Mouse (Mus musculus) liver, embryonic 11.5 days (tissue): ENCODE data around the gene Il13ra2. TPM values are rescaled to one million over a fixed set of nuclear protein-coding genes. Genes with fewer than 3 reads are reported as not detected.
"Not testable (repeated sequence)": the region's sequence is repeated elsewhere in the genome, so short reads cannot be mapped to it uniquely, and the experiment has no call there.

Experiments used
- ATAC-seq: fragments of 200-750 bp; cut with Nextera tagmentation; replicated peaks from 2 replicates; pipeline ENCODE4 v1.8.0; 2017; ENCODE audit warnings: moderate number of reproducible peaks, mild to moderate bottlenecking, moderate TSS enrichment, moderate library complexity; ENCODE audit not compliant: low FRiP score
- DNase-seq: peaks from one replicate; pipeline ENCODE4 v3.0.0-alpha.2; 2017; ENCODE audit warnings: low spot score
- H3K27ac ChIP-seq: fragments of 300-500 bp; sonication (generic); 2 replicates; pipeline ENCODE4 v1.5.1; 2014; ENCODE audit warnings: mild to moderate bottlenecking, low read depth, low read length, control low read depth
- H3K27me3 ChIP-seq: fragments of 300-500 bp; sonication (generic); replicated peaks from 2 replicates; pipeline ENCODE4 v1.6.1; 2014; ENCODE audit warnings: low read length, mixed read lengths; ENCODE audit not compliant: control insufficient read depth, insufficient read depth
- H3K36me3 ChIP-seq: fragments of 300-500 bp; sonication (generic); 2 replicates; pipeline ENCODE4 v1.6.1; 2014; ENCODE audit warnings: mild to moderate bottlenecking, low read length, moderate library complexity, mixed read lengths; ENCODE audit not compliant: control insufficient read depth, insufficient read depth
- H3K4me1 ChIP-seq: fragments of 300-500 bp; sonication (generic); replicated peaks from 2 replicates; pipeline ENCODE4 v1.6.1; 2014; ENCODE audit warnings: low read length, mixed read lengths; ENCODE audit not compliant: control insufficient read depth, insufficient read depth
- H3K4me2 ChIP-seq: fragments of 300-500 bp; sonication (generic); 2 replicates; pipeline ENCODE4 v1.6.1; 2014; ENCODE audit warnings: mild to moderate bottlenecking, control low read depth, moderate library complexity
- H3K4me3 ChIP-seq: fragments of 300-500 bp; sonication (generic); 2 replicates; pipeline ENCODE4 v1.5.1; 2014; ENCODE audit warnings: low read depth, low read length, control low read depth
- H3K9ac ChIP-seq: fragments of 300-500 bp; sonication (generic); 2 replicates; pipeline ENCODE4 v1.6.1; 2014; ENCODE audit warnings: low read depth, low read length, control low read depth
- H3K9me3 ChIP-seq: fragments of 300-500 bp; sonication (generic); 2 replicates; pipeline ENCODE4 v1.6.1; 2016; ENCODE audit warnings: low read length, inconsistent platforms, mixed read lengths; ENCODE audit not compliant: control insufficient read depth
- WGBS: fragments of 180-500 bp; shearing (Covaris S2); extraction: QIAGEN DNeasy Blood & Tissue Kit; methylation state at CpG from one replicate; pipeline ENCODE4 v1.1.7; 2014; 5-methylcytosine and 5-hydroxymethylcytosine counted together
- polyA plus RNA-seq: library from polyadenylated mRNA; unstranded; fragments of >200 nt; fragmentation: Nextera tagmentation; extraction: Ambion mirVana; gene quantifications from 2 replicates; pipeline ENCODE4 v1.2.1, GENCODE M21; 2014

Gene Il13ra2
- 0.11 TPM in 1 of 2 replicates, not detected in the other for polyA plus RNA-seq

GRCm38 (mm10) chrX:147429129-147429528, at the start of gene Il13ra2:
Il13ra2 (minus strand) TSS chrX:147429192.
- H3K9ac ChIP-seq, result no peak within 1 kb of the TSS
- no peaks in the 10 kb centered on the region for H3K27me3 ChIP-seq
- no peak within 1 kb of the TSS for H3K4me2 ChIP-seq
- ATAC-seq (no peak), DNase-seq (no peak)
- no peak within 1 kb of the TSS for H3K4me3 ChIP-seq
- no peaks in the 10 kb centered on the region for H3K9me3 ChIP-seq
- WGBS, result 42% methylated on average over 1 of the region's 1 CpGs
- no peaks in the 10 kb centered on the region for H3K36me3 ChIP-seq
- no peaks in the 10 kb centered on the region for H3K4me1 ChIP-seq
- no peak within 1 kb of the TSS for H3K27ac ChIP-seq

- not testable (repeated sequence) for H3K4me2 ChIP-seq, DNase-seq
- 63% methylated on average over 1 of the region's 1 CpGs for WGBS
These were observed 24.6 kb upstream of the Il13ra2 start, which contains the start of gene Vmn1r239-ps for GRCm38 (mm10) chrX:147453610-147454009. Vmn1r239-ps (minus strand) TSS chrX:147453710.

GRCm38 (mm10) chrX:147443386-147443785, 14.4 kb upstream of the Il13ra2 start:
- H3K27ac ChIP-seq, result no peak overlapping the region
- H3K9me3 ChIP-seq, result no peaks in the 10 kb centered on the region
- no peaks in the 10 kb centered on the region for H3K4me1 ChIP-seq
- no peak overlapping the region for H3K4me3 ChIP-seq
- H3K4me2 ChIP-seq, result no peak overlapping the region
- H3K27me3 ChIP-seq, result no peaks in the 10 kb centered on the region
- no peaks in the 10 kb centered on the region for H3K36me3 ChIP-seq
- no peak for DNase-seq
- ATAC-seq, result no peak
- WGBS, result 89% methylated on average over 4 of the region's 4 CpGs
- no peak overlapping the region for H3K9ac ChIP-seq

More at GRCm38 (mm10) chrX:147453610-147454009, 24.6 kb upstream of the Il13ra2 start, which contains the start of gene Vmn1r239-ps:
- H3K27me3 ChIP-seq, H3K4me1 ChIP-seq, ATAC-seq, H3K9me3 ChIP-seq, H3K9ac ChIP-seq, H3K4me3 ChIP-seq, H3K27ac ChIP-seq, H3K36me3 ChIP-seq: not testable (repeated sequence)

- Histone ChIP-seq H3K27me3 (no peaks in the 10 kb centered on the region), H3K9me3 (no peaks in the 10 kb centered on the region), H3K4me1 (no peaks in the 10 kb centered on the region), H3K4me2 (no peak overlapping the region), H3K36me3 (no peaks in the 10 kb centered on the region), H3K9ac (no peak overlapping the region), H3K4me3 (no peak overlapping the region), H3K27ac (no peak overlapping the region)
- WGBS, result 68% methylated on average over 2 of the region's 2 CpGs
- no peak for ATAC-seq
- DNase-seq, result no peak
These were observed 6.4 kb upstream of the Il13ra2 start for GRCm38 (mm10) chrX:147435400-147435799.

GRCm38 (mm10) chrX:147429753-147430152, 761 bp upstream of the Il13ra2 start:
- no peaks in the 10 kb centered on the region for H3K27me3 ChIP-seq
- 62% methylated on average over 1 of the region's 1 CpGs for WGBS
- no peaks in the 10 kb centered on the region for H3K36me3 ChIP-seq
- no peak overlapping the region for H3K4me2 ChIP-seq
- H3K4me1 ChIP-seq, result no peaks in the 10 kb centered on the region
- ATAC-seq (no peak), DNase-seq (no peak)
- H3K9me3 ChIP-seq, result no peaks in the 10 kb centered on the region
- H3K9ac ChIP-seq, result no peak overlapping the region
- H3K27ac ChIP-seq, result no peak overlapping the region
- no peak overlapping the region for H3K4me3 ChIP-seq

GRCm38 (mm10) chrX:147393446-147393845, 35.5 kb downstream of the Il13ra2 start:
- Histone ChIP-seq H3K4me1 (no peaks in the 10 kb centered on the region), H3K4me2 (no peak overlapping the region), H3K27ac (no peak overlapping the region), H3K9ac (no peak overlapping the region), H3K4me3 (no peak overlapping the region), H3K9me3 (no peaks in the 10 kb centered on the region), H3K27me3 (no peaks in the 10 kb centered on the region), H3K36me3 (no peaks in the 10 kb centered on the region)
- ATAC-seq (no peak), DNase-seq (no peak)
- WGBS, result 77% methylated on average over 1 of the region's 1 CpGs

GRCm38 (mm10) chrX:147349167-147349566, 79.8 kb downstream of the Il13ra2 start:
- ATAC-seq, result no peak
- WGBS, result 84% methylated on average over 2 of the region's 2 CpGs
- no peaks in the 10 kb centered on the region for H3K4me1 ChIP-seq

More at GRCm38 (mm10) chrX:147349167-147349566, 79.8 kb downstream of the Il13ra2 start:
- Histone ChIP-seq H3K9ac (no peak overlapping the region), H3K27ac (no peak overlapping the region), H3K36me3 (no peaks in the 10 kb centered on the region), H3K9me3 (no peaks in the 10 kb centered on the region), H3K4me2 (no peak overlapping the region), H3K4me3 (no peak overlapping the region), H3K27me3 (no peaks in the 10 kb centered on the region)
- DNase-seq, result no peak

Other genes starting within 250 kb of the Il13ra2 start
- not detected in 2 replicates for gene Vmn1r239-ps, start 24.5 kb upstream of the Il13ra2 start, polyA plus RNA-seq
- 2.1 and 2.3 TPM in 2 replicates for gene Lrch2, start 124.9 kb upstream of the Il13ra2 start, polyA plus RNA-seq